Mouse (Mus musculus): ENCODE results near the gene Gsdma3. TPM values are rescaled to one million over a fixed set of nuclear protein-coding genes. Genes with fewer than 3 reads are reported as not detected.
"Not testable (repeated sequence)": the region's sequence is repeated elsewhere in the genome, so short reads cannot be mapped to it uniquely, and the experiment has no call there.

The Gsdma3 gene
- total and polyA plus RNA-seq, 2 experiments from 2014 or later = not detected

DNA sequence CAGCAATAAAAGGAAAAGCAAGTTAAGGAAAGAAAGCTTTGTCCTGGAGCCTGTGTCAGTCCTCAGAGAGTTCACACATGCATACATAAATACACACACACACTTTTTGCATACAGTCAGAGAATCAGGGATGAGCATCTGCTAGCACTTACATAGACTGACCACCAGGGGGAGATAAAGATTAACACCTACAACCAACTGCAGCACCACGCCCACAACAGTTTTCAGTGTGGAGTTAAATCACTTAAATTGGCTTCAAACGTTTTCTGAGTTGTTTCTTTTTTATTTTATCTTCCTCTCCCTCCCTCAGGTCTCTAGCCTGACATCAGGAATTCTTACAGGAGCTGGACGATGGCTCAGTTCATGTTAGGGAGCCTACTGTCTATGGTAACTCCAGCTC is 19.4 kb upstream of the Gsdma3 start:
- H3K27ac ChIP-seq (ENCODE audit: low read depth) = no peak overlapping the region
- H3K4me1 ChIP-seq (ENCODE audit: control insufficient read depth, insufficient read depth) = 0 out of 2 replicates have a peak, but pooled peaks cover 9% of the 10 kb centered on the region
- no peaks in the 10 kb centered on the region for H3K9me3 ChIP-seq (replicated peaks; ENCODE audit: control insufficient read depth, low read length)
- H3K9ac ChIP-seq (replicated peaks; ENCODE audit: low read depth, low read length) = no peak overlapping the region
- no peaks in the 10 kb centered on the region for H3K36me3 ChIP-seq (replicated peaks; ENCODE audit: control insufficient read depth, insufficient read depth, low read length)
- H3K4me3 ChIP-seq (ENCODE audit: low read depth, low read length) = no peak overlapping the region
- WGBS = 4% methylated on average over 3 of the region's 3 CpGs
- no peak overlapping the region for H3K4me2 ChIP-seq (ENCODE audit: low read depth, low read length)
- ATAC-seq (ENCODE audit: insufficient read depth, low read depth) (no peak), DNase-seq (ENCODE audit: low spot score) (peak; percentile 44)
- TF ChIP-seq CTCF (IDR thresholded peaks at IDR 0.05; ENCODE audit: low read depth) = peak; percentile 81
- no peak for TF ChIP-seq EP300 (IDR thresholded peaks at IDR 0.05; ENCODE audit: low read depth)
- no peaks in the 10 kb centered on the region for H3K27me3 ChIP-seq (ENCODE audit: control insufficient read depth, insufficient read depth, low read length)

DNA sequence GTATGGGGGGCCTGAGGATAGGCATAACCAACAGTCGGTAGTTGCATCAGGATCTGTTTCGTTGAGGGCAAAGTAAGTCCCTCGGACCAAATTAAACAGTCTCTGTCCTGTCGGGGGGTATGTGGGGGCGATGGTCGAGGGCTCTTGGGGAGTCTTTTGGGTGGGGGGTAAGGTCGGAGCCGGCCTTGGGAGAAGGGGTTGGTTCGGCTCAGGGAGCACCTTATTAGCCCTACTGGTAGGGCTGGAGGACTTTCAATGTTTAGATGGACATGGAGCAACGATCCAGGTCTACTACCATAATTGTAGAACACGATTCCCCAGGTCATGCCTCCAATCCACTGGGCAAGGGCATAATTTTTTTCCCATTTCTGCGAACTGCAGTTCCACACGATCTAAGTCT is 5.4 kb upstream of the Gsdma3 start:
- H3K9ac ChIP-seq (replicated peaks; ENCODE audit: low read depth, low read length) = no peak overlapping the region
- no peak overlapping the region for H3K27ac ChIP-seq (ENCODE audit: low read depth)
- no peak for TF ChIP-seq EP300 (IDR thresholded peaks at IDR 0.05; ENCODE audit: low read depth)
- TF ChIP-seq CTCF (IDR thresholded peaks at IDR 0.05; ENCODE audit: low read depth) = no peak
- no peaks in the 10 kb centered on the region for H3K4me1 ChIP-seq (ENCODE audit: control insufficient read depth, insufficient read depth)
- DNase-seq (ENCODE audit: low spot score) = no peak
- 85% methylated on average over 13 of the region's 13 CpGs for WGBS
- no peaks in the 10 kb centered on the region for H3K36me3 ChIP-seq (replicated peaks; ENCODE audit: control insufficient read depth, insufficient read depth, low read length)
- H3K4me3 ChIP-seq (ENCODE audit: low read depth, low read length) = no peak overlapping the region
- H3K4me2 ChIP-seq (ENCODE audit: low read depth, low read length) = no peak overlapping the region
- no peaks in the 10 kb centered on the region for H3K9me3 ChIP-seq (replicated peaks; ENCODE audit: control insufficient read depth, low read length)
- no peaks in the 10 kb centered on the region for H3K27me3 ChIP-seq (ENCODE audit: control insufficient read depth, insufficient read depth, low read length)
- no peak for ATAC-seq (ENCODE audit: insufficient read depth, low read depth)

DNA sequence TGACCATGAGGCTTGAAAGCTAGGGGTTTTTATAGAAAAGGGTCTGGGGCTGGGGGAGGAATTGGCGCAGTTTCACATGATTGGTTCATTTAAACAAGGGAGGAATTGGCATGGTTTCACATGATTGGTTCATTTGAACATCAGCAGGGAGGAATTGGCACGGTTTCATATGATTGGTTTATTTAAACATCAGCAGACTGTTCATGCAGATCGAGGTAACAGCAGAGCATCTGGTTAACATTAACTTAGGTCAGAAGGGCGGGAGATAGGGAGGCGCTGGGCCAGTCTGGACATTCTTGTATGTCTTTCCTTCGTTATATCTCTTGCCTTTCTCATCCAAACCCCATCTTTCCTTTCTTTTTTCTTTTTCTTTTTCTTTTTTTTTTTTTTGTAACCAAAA is 2.2 kb upstream of the Gsdma3 start:
- ATAC-seq (ENCODE audit: insufficient read depth, low read depth); H3K27ac ChIP-seq (ENCODE audit: low read depth); H3K4me1 ChIP-seq (ENCODE audit: control insufficient read depth, insufficient read depth); H3K9me3 ChIP-seq (replicated peaks; ENCODE audit: control insufficient read depth, low read length); DNase-seq (ENCODE audit: low spot score); H3K27me3 ChIP-seq (ENCODE audit: control insufficient read depth, insufficient read depth, low read length); H3K9ac ChIP-seq (replicated peaks; ENCODE audit: low read depth, low read length); H3K36me3 ChIP-seq (replicated peaks; ENCODE audit: control insufficient read depth, insufficient read depth, low read length); H3K4me2 ChIP-seq (ENCODE audit: low read depth, low read length); H3K4me3 ChIP-seq (ENCODE audit: low read depth, low read length): not testable (repeated sequence)
- 71% methylated on average over 6 of the region's 6 CpGs for WGBS

DNA sequence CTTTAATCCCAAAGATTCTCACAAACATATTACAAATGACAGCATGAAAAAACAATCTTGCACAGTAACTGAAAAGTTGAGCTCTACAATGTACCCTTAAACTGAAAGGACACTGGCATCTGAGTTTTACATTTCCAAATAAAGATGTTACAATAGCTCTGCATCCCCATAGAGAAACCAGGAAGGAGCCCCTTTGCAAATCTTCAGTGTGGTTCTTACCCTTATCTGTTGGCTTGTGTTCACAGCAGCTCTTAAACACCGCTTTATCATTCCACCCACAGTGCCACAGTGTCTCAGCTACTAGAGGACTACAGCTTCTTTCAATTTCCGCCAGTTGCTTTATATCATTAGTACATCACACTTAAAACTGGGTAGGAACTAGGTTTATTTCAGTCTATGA is 1.8 kb upstream of the Gsdma3 start:
- H3K27me3 ChIP-seq (ENCODE audit: control insufficient read depth, insufficient read depth, low read length); DNase-seq (ENCODE audit: low spot score); H3K4me1 ChIP-seq (ENCODE audit: control insufficient read depth, insufficient read depth); H3K4me2 ChIP-seq (ENCODE audit: low read depth, low read length); H3K36me3 ChIP-seq (replicated peaks; ENCODE audit: control insufficient read depth, insufficient read depth, low read length); H3K9ac ChIP-seq (replicated peaks; ENCODE audit: low read depth, low read length); H3K9me3 ChIP-seq (replicated peaks; ENCODE audit: control insufficient read depth, low read length); H3K4me3 ChIP-seq (ENCODE audit: low read depth, low read length); H3K27ac ChIP-seq (ENCODE audit: low read depth); ATAC-seq (ENCODE audit: insufficient read depth, low read depth): not testable (repeated sequence)
- WGBS = 83% methylated on average over 2 of the region's 2 CpGs

DNA sequence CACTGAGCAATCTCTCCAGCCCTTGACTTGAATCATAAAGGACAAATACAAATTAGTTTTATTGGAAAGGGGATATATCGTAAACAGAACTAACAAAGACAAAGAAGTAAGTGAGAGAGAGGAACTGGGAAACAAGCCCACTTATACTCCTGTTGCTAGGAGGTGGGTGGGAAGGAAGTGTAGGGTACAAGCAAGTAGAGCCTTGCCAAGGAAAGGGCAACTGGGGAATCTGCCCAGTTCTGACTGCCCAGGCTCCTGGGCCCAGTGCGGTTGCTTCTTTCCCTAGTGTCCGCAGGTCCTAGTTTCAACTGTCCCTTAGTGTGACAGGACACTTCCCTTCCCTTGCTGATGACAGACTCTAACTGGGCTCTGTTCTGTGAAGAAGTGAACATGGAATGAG is 2.5 kb downstream of the Gsdma3 start:
- Histone ChIP-seq H3K4me3 (ENCODE audit: low read depth, low read length) (no peak overlapping the region), H3K27ac (ENCODE audit: low read depth) (no peak overlapping the region), H3K4me2 (ENCODE audit: low read depth, low read length) (no peak overlapping the region), H3K4me1 (ENCODE audit: control insufficient read depth, insufficient read depth) (no peaks in the 10 kb centered on the region), H3K9ac (replicated peaks; ENCODE audit: low read depth, low read length) (no peak overlapping the region), H3K9me3 (replicated peaks; ENCODE audit: control insufficient read depth, low read length) (no peaks in the 10 kb centered on the region), H3K27me3 (ENCODE audit: control insufficient read depth, insufficient read depth, low read length) (no peaks in the 10 kb centered on the region), H3K36me3 (replicated peaks; ENCODE audit: control insufficient read depth, insufficient read depth, low read length) (no peaks in the 10 kb centered on the region)
- no peak for ATAC-seq (ENCODE audit: insufficient read depth, low read depth)
- DNase-seq (ENCODE audit: low spot score) = no peak
- WGBS = 93% methylated on average over 3 of the region's 3 CpGs
- TF ChIP-seq EP300 (IDR thresholded peaks at IDR 0.05; ENCODE audit: low read depth) (no peak), CTCF (IDR thresholded peaks at IDR 0.05; ENCODE audit: low read depth) (no peak)

DNA sequence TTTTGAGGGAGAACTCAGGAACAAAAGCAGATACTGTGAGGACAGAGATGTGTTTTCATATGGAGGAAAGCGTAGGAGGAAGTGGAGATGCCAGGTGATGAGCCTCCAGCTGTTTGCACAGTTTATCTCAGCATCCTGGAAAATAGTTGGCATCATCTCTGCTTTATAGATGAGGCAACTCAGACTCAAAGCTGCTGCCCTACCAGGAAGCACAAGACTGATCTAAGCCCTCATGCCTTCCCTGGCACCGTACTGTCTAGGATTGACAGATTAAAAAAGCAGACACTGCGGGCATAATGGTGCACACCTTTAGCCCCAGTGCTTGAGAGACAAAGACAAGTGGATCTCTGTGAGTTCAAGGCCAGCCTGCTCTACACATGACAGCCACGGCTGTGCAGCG is 4.5 kb downstream of the Gsdma3 start:
- TF ChIP-seq CTCF (IDR thresholded peaks at IDR 0.05; ENCODE audit: low read depth) (no peak), EP300 (IDR thresholded peaks at IDR 0.05; ENCODE audit: low read depth) (no peak)
- Histone ChIP-seq H3K27me3 (ENCODE audit: control insufficient read depth, insufficient read depth, low read length) (no peaks in the 10 kb centered on the region), H3K9me3 (replicated peaks; ENCODE audit: control insufficient read depth, low read length) (no peaks in the 10 kb centered on the region), H3K27ac (ENCODE audit: low read depth) (no peak overlapping the region), H3K9ac (replicated peaks; ENCODE audit: low read depth, low read length) (no peak overlapping the region), H3K36me3 (replicated peaks; ENCODE audit: control insufficient read depth, insufficient read depth, low read length) (no peaks in the 10 kb centered on the region), H3K4me2 (ENCODE audit: low read depth, low read length) (no peak overlapping the region), H3K4me3 (ENCODE audit: low read depth, low read length) (no peak overlapping the region), H3K4me1 (ENCODE audit: control insufficient read depth, insufficient read depth) (no peaks in the 10 kb centered on the region)
- ATAC-seq (ENCODE audit: insufficient read depth, low read depth) = no peak
- no peak for DNase-seq (ENCODE audit: low spot score)
- 78% methylated on average over 5 of the region's 5 CpGs for WGBS

Data from heart, postnatal 0 days (tissue).